Mouse (Mus musculus) thymus, adult 2 months (tissue): Measurements from ENCODE around the gene Prkrip1. TPM values are rescaled to one million over a fixed set of nuclear protein-coding genes. Genes with fewer than 3 reads are reported as not detected.

Source experiments
- DNase-seq: peaks from one replicate; pipeline ENCODE4 v3.0.0; 2021
- H3K27ac ChIP-seq: fragments of 200-500 bp; 2 replicates; pipeline ENCODE4 v1.5.1; 2012; ENCODE audit warnings: low read length, control low read depth; ENCODE audit not compliant: control insufficient read depth, insufficient read depth
- H3K27me3 ChIP-seq: fragments of 200-500 bp; 2 replicates; pipeline ENCODE4 v1.6.1; 2012; ENCODE audit warnings: mild to moderate bottlenecking, low read length, moderate library complexity, mixed read lengths; ENCODE audit not compliant: control insufficient read depth, insufficient read depth
- H3K36me3 ChIP-seq: fragments of 200-500 bp; 2 replicates; pipeline ENCODE4 v1.6.1; 2012; ENCODE audit warnings: mild to moderate bottlenecking, low read length, moderate library complexity; ENCODE audit not compliant: control insufficient read depth, insufficient read depth
- H3K4me1 ChIP-seq: fragments of 200-500 bp; replicated peaks from 2 replicates; pipeline ENCODE4 v1.6.1; 2012; ENCODE audit warnings: low read length; ENCODE audit not compliant: control insufficient read depth, insufficient read depth
- H3K4me3 ChIP-seq: fragments of 200-500 bp; 2 replicates; pipeline ENCODE4 v1.5.1; 2012; ENCODE audit warnings: mild to moderate bottlenecking, low read length, control low read depth, moderate library complexity; ENCODE audit not compliant: control insufficient read depth, insufficient read depth
- CTCF ChIP-seq: fragments of 200-500 bp; IDR thresholded peaks from 2 replicates; pipeline ENCODE4 v1.5.1; 2012; ENCODE audit warnings: mild to moderate bottlenecking, control low read depth, low read length, moderate library complexity, borderline replicate concordance; ENCODE audit not compliant: control insufficient read depth, poor library complexity, insufficient read depth; ENCODE audit errors: extremely low read depth
- POLR2A ChIP-seq: fragments of 200-500 bp; IDR thresholded peaks from 2 replicates; pipeline ENCODE4 v1.6.1; 2012; ENCODE audit warnings: mild to moderate bottlenecking, low read length, control low read depth, moderate library complexity; ENCODE audit not compliant: control insufficient read depth, poor library complexity, insufficient read depth; ENCODE audit errors: extremely low read depth
- WGBS: fragments of 180-500 bp; shearing (Covaris S2); methylation state at CpG from one replicate; pipeline ENCODE4 v1.1.7; 2018; 5-methylcytosine and 5-hydroxymethylcytosine counted together
- polyA plus RNA-seq: library from polyadenylated mRNA; depleted of rRNA; stranded (reverse); fragments of >200 nt; gene quantifications from 2 replicates; pipeline ENCODE4 v1.2.3, GENCODE M21; 2012; rRNA removed

The Prkrip1 gene
- 15.9 and 20.7 TPM in 2 replicates for polyA plus RNA-seq

DNA sequence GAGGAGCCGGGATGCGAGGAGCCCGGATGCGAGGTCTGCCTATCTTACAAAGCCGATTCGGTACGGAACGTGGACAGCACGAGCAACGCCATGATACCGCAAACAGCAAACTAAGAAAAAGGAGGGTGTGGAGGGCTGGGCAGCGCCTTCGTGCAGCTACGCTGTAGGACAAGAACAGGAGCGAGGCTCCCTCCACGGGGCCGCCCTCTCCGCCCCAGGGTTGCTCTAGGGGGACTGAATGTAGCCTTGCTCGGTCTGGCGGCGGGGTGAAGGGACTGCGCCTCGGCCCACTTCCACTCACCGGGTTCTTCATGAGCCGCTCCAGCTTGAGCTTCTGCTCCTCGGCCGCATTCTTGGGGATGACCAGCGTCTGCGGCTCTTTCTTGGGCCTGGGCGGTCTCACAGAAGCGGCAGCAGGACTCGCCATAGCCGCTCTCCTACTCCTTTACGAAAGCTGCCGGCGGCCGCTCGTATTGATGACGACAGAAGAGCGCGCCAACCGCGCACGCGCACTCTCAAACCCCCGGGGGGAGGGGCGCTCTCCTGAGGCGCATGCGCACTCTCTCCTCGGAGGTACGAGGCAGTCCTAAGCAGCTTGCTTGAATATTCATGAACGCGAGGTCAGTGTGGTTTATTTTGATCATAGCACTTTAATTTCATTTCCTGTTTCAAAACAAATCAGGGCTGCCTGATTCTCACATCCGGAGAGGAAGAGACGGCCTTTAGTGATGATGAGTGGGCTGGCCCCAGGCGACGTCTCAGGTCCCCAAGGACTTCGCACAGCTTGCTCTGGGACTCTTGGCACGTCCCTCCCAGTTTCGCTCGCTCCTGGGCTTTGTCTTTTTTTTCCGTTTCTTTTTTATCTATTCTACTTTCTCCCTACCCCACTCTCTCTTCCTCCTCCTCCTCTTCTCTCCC lies at the start of gene Prkrip1:
Gene Prkrip1 (minus strand): TSS at position 490 of the 918 bp plus-strand sequence.
- H3K4me1 ChIP-seq = peaks cover 6% of the 10 kb centered on the region
- H3K27ac ChIP-seq = 0 out of 2 replicates have a peak within 1 kb of the TSS, but pooled peaks have one; percentile 8
- peaks cover 19% of the 10 kb centered on the region for H3K36me3 ChIP-seq
- DNase-seq = peak; percentile 92
- peak; percentile 45; the same call in 1 of the 2 replicates for TF ChIP-seq POLR2A
- no peak for TF ChIP-seq CTCF
- under 1% methylated on average over 62 of the region's 62 CpGs for WGBS
- peak within 1 kb of the TSS; percentile 82 for H3K4me3 ChIP-seq
- H3K27me3 ChIP-seq = no peaks in the 10 kb centered on the region

DNA sequence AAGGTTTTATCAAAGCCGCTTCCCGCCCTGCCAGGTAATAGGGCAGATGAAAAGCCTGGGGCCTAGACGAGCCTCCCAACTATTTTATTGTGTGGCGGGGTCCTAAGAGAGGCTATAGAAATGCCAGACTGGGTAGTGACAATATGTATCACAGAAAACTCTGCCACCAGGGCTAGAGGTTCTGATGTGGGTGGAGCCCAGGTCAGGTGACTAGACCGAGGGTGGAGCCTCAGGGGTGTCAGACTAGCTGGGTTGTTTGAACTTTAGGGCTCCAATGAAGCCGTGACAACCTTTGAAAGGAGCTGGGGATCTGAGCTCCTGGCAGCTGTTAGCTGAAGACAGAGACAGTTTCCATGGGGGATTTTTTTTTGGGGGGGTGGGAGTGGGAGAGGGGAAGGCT lies 49.7 kb upstream of the Prkrip1 start:
- H3K27me3 ChIP-seq = no peaks in the 10 kb centered on the region
- WGBS = 60% methylated on average over 6 of the region's 6 CpGs
- no peak overlapping the region for H3K4me3 ChIP-seq
- peaks cover 11% of the 10 kb centered on the region; the same call in 1 of the 2 replicates for H3K36me3 ChIP-seq
- no peak for TF ChIP-seq CTCF
- TF ChIP-seq POLR2A = no peak
- H3K27ac ChIP-seq = no peak overlapping the region
- peaks cover 21% of the 10 kb centered on the region for H3K4me1 ChIP-seq
- DNase-seq = no peak

DNA sequence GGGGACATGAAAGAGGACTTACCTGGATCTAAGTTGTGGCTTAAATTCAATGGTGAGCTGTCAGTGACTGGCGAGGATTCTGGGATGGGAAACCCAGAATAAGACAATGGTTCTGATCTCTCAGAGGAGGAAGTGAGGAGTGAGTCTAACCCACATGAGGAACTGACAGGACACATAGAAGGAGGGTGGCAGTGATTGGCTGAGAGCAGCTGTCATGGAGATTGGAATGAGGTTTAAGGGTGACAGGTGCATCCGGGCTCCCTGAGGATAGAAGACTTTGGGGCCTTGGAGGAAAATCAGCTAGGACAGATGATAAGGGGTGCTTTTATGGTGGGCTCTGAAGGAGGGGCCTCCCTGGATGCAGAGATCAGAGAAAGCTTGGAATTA lies 47.7 kb upstream of the Prkrip1 start, which contains the start of gene Sh2b2:
Gene Sh2b2 (minus strand): TSS at position 105 of the 387 bp plus-strand sequence.
- 22% methylated on average over 2 of the region's 2 CpGs for WGBS
- Histone ChIP-seq H3K4me1 (peaks cover 24% of the 10 kb centered on the region), H3K27me3 (no peaks in the 10 kb centered on the region), H3K27ac (no peak within 1 kb of the TSS), H3K4me3 (no peak within 1 kb of the TSS), H3K36me3 (peaks cover 6% of the 10 kb centered on the region; the same call in 1 of the 2 replicates)
- DNase-seq = no peak
- TF ChIP-seq POLR2A (no peak), CTCF (no peak)

DNA sequence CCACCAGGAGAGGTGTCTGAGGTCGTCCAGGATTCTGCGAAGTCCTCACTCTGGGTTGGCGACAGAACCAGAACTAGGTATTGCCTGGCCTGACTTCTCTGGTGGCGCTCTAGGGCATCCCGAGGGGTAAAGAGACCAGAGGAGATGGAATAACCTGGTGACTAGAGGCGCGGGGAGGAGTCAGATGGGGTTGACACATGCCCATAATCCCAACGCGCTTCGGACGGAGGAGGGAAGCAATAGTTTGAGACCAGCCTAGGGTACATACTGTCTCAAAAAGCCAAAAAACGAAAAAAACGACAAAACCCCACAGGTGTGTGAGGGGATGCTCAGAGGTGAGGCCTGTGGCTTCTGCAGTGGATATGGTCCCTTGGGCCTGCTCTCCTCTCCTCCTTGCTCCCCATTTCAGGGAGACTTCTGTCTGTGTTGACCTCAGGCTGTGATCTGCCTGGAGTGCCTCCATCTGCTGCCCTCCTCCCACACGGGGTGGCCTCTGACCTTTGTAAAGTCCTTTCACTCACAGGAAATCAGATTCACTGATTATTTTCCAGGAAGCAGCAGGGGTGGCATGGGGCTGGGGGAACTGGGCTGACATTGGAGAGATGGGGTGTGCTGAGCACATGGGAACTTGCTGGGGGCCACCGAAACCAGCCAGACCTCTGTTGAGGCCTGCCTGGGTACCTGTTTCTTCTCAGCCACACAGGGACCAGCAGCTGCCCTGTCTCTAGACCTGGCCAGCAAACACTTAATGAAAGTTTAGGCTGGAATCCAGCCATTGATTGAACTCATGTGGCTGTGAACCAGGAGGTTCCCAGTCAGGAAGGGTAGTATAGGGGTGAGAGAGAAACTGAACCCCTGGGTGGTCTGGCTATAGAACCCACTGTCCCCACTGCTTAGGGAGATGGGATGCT lies 47.0 kb upstream of the Prkrip1 start:
- H3K27ac ChIP-seq = no peak overlapping the region
- no peak overlapping the region for H3K4me3 ChIP-seq
- H3K4me1 ChIP-seq = peaks cover 31% of the 10 kb centered on the region
- H3K36me3 ChIP-seq = 0 out of 2 replicates have a peak, but pooled peaks cover 3% of the 10 kb centered on the region
- WGBS = 39% methylated on average over 15 of the region's 15 CpGs
- DNase-seq = no peak
- TF ChIP-seq POLR2A (no peak), CTCF (no peak)
- no peaks in the 10 kb centered on the region for H3K27me3 ChIP-seq

DNA sequence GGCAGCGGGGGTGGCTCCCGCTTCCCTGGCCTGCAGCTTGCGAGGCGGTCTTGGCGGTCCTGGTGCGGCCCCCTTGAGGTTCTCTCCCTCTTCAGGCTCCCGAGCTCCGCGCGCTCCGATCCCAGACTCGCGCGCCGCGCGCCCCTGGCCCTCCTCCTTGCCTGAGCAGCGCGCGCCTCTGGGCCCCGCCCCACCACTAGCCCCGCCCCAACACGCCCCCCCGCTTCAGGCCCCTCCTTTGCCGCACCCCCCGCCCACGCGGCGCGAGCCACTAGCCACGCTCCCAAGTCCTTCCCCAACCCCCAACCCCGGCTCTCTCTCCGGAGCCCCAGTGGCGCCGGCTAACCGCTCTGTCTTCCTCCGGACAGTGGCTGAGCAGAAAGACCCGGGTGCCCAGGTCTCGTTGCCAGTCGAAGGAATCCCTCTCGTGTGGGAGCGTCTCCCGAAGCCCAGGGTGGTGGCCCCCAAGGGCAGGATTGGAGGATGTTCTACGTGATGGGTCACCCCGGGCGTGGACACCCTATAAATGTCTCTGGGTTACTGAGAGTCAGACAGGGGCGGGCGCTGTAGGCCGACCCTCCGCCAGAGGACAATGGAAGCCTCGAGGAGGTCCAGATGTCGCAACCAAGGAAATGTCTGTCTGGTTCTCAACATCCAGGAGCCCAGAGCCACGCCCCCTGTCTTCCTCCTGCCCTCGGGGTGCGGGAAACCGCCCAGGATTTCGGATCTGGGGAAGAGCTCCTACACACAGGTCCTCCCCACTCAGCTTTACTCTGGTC lies 46.2 kb upstream of the Prkrip1 start:
- peaks cover 31% of the 10 kb centered on the region for H3K4me1 ChIP-seq
- no peak overlapping the region for H3K27ac ChIP-seq
- TF ChIP-seq CTCF (no peak), POLR2A (no peak)
- H3K27me3 ChIP-seq = no peaks in the 10 kb centered on the region
- WGBS = under 1% methylated on average over 53 of the region's 57 CpGs
- H3K4me3 ChIP-seq = peak overlapping the region; percentile 60
- DNase-seq = peak; percentile 49
- H3K36me3 ChIP-seq = 0 out of 2 replicates have a peak, but pooled peaks cover 3% of the 10 kb centered on the region
